Mouse (Mus musculus) myocyte (in vitro differentiated cells): ENCODE measurements around the gene Tuba1a. TPM values are rescaled to one million over a fixed set of nuclear protein-coding genes. Genes with fewer than 3 reads are reported as not detected.

Experiments
- H3K27me3 ChIP-seq: one replicate; pipeline ENCODE4 v1.6.1; 2011; ENCODE audit not compliant: control insufficient read depth, insufficient read depth, insufficient read length
- H3K36me3 ChIP-seq: one replicate; pipeline ENCODE4 v1.6.1; 2011; ENCODE audit not compliant: control insufficient read depth, insufficient read depth
- H3K4me2 ChIP-seq: one replicate; pipeline ENCODE4 v1.6.1; 2011; ENCODE audit warnings: low read depth, control low read depth
- H3K4me3 ChIP-seq: one replicate; pipeline ENCODE4 v1.5.1; 2011; ENCODE audit warnings: mild to moderate bottlenecking, control low read depth, moderate library complexity
- H3K79me2 ChIP-seq: one replicate; pipeline ENCODE4 v1.6.1; 2011; ENCODE audit not compliant: control insufficient read depth, insufficient read depth
- H3ac ChIP-seq: one replicate; pipeline ENCODE4 v1.6.1; 2011; ENCODE audit not compliant: control insufficient read depth, insufficient read length
- CEBPB ChIP-seq: IDR thresholded peaks from 2 replicates; pipeline ENCODE4 v1.6.1; 2011; ENCODE audit warnings: mild to moderate bottlenecking, moderate library complexity; ENCODE audit not compliant: poor library complexity, insufficient read depth, severe bottlenecking
- E2F4 ChIP-seq: IDR thresholded peaks from one replicate; pipeline ENCODE4 v1.6.1; 2011; ENCODE audit warnings: mild to moderate bottlenecking, control low read depth, moderate library complexity; ENCODE audit not compliant: insufficient read depth
- MAX ChIP-seq: IDR thresholded peaks from one replicate; pipeline ENCODE4 v1.6.1; 2011; ENCODE audit warnings: low read depth, mild to moderate bottlenecking, control low read depth
- MYOD1 ChIP-seq, 3 experiments: IDR thresholded peaks; one replicate each; pipeline ENCODE4 v1.6.1; 2011; ENCODE audit warnings: control low read depth in 2 of 3, low read depth in 2 of 3, mild to moderate bottlenecking in 2 of 3, moderate library complexity in 1 of 3; ENCODE audit not compliant: insufficient read length in 2 of 3, control insufficient read depth in 1 of 3
- MYOG ChIP-seq, 3 experiments: IDR thresholded peaks; one replicate each; pipeline ENCODE4 v1.6.1; 2011; ENCODE audit warnings: control low read depth in 2 of 3, low read depth in 2 of 3, mild to moderate bottlenecking in 2 of 3; ENCODE audit not compliant: insufficient read length in 2 of 3, control insufficient read depth in 1 of 3, insufficient read depth in 1 of 3
- POLR2A ChIP-seq: IDR thresholded peaks from one replicate; pipeline ENCODE4 v1.6.1; 2011; ENCODE audit warnings: low read depth, mild to moderate bottlenecking, control low read depth, moderate library complexity; ENCODE audit not compliant: insufficient read length
- POLR2AphosphoS2 ChIP-seq: IDR thresholded peaks from one replicate; pipeline ENCODE4 v1.6.1; 2011; ENCODE audit warnings: low read depth, control low read depth; ENCODE audit not compliant: insufficient read length
- REST ChIP-seq: IDR thresholded peaks from one replicate; pipeline ENCODE4 v1.6.1; 2011; ENCODE audit warnings: mild to moderate bottlenecking, control low read depth, moderate library complexity; ENCODE audit not compliant: insufficient read depth, insufficient read length
- SRF ChIP-seq: IDR thresholded peaks from one replicate; pipeline ENCODE4 v1.6.1; 2011; ENCODE audit warnings: low read depth; ENCODE audit not compliant: control insufficient read depth, insufficient read length
- TCF12 ChIP-seq: IDR thresholded peaks from one replicate; pipeline ENCODE4 v1.6.1; 2011; ENCODE audit warnings: mild to moderate bottlenecking, control low read depth; ENCODE audit not compliant: poor library complexity, insufficient read depth, severe bottlenecking
- TCF3 ChIP-seq: IDR thresholded peaks from one replicate; pipeline ENCODE4 v1.6.1; 2011; ENCODE audit warnings: low read depth, control low read depth; ENCODE audit not compliant: insufficient read length
- USF1 ChIP-seq: IDR thresholded peaks from one replicate; pipeline ENCODE4 v1.6.1; 2011; ENCODE audit warnings: low read depth, mild to moderate bottlenecking, control low read depth, moderate library complexity
- polyA plus RNA-seq: library from polyadenylated mRNA; unstranded; fragments of >200 nt; fragmentation: generic; extraction: Trizol; gene quantifications from one replicate; pipeline ENCODE4 v1.2.1, GENCODE M21; 2012; ENCODE audit warnings: missing spikeins

The Tuba1a gene
- polyA plus RNA-seq, 1 experiment: 3,074 TPM

GRCm38 (mm10) chr15:98904692-98905091 is 48.8 kb downstream of the Tuba1a start:
- no peak for TF ChIP-seq POLR2A
- no peak for TF ChIP-seq REST
- no peak for TF ChIP-seq POLR2AphosphoS2
- Histone ChIP-seq H3K4me3 (no peak overlapping the region), H3K36me3 (peaks cover 17% of the 10 kb centered on the region), H3K4me2 (no peak overlapping the region), H3ac (no peak overlapping the region), H3K27me3 (no peaks in the 10 kb centered on the region), H3K79me2 (no peaks in the 10 kb centered on the region)

DNA sequence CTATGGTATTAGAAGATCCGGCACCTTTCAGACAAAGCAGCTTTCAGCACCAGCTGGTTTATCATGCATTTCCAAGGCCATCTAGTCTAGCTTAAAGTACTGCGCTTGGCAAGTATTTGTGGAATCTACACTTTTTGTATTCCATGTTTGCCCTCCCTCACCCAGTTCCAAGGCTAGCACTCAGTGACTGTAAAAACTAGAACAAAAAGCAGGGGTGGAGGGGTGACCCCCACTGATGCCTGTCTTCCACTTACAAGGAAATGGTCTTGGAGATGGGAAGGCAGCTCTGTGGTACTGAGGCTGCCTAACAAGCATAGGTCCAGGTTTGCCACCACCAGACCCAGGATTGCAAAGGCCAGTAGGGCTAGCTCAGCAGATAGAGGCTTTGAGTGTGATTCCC is 50.9 kb downstream of the Tuba1a start:
- no peak overlapping the region for H3K4me2 ChIP-seq
- H3K27me3 ChIP-seq: peaks cover 8% of the 10 kb centered on the region
- no peak for TF ChIP-seq MAX
- TF ChIP-seq POLR2AphosphoS2: peak; percentile 53
- TF ChIP-seq SRF: no peak
- TF ChIP-seq TCF3: no peak
- no peak for TF ChIP-seq CEBPB
- no peak overlapping the region for H3ac ChIP-seq
- peaks cover under 1% of the 10 kb centered on the region for H3K36me3 ChIP-seq
- H3K4me3 ChIP-seq: no peak overlapping the region
- no peaks in the 10 kb centered on the region for H3K79me2 ChIP-seq

DNA sequence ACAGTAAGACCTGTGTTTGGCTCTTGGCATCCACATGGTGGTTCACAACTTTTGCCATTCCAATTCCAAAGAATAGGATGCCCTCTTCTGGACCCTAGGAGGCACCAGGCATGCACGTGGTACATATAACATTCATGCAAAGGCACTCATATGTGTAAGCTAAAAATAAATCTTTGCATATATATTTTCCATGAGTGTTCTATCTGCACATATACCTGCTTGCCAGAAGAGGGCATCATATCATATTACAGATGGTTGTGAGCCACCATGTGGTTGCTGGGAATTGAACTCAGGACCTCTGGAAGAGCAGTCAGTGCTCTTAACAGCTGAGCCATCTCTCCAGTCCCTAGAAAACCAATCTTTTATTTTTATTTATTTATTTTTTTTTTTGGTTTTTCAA is 52.0 kb downstream of the Tuba1a start:
- peaks cover 16% of the 10 kb centered on the region for H3K27me3 ChIP-seq
- TF ChIP-seq SRF: no peak
- no peak for TF ChIP-seq TCF12
- no peak for TF ChIP-seq REST
- no peak for TF ChIP-seq CEBPB
- TF ChIP-seq TCF3: no peak
- TF ChIP-seq POLR2A: no peak
- TF ChIP-seq USF1: no peak
- TF ChIP-seq E2F4: no peak
- TF ChIP-seq POLR2AphosphoS2: no peak
- no peak for TF ChIP-seq MYOD1 (IDR thresholded peaks at IDR 0.05; ENCODE audit: control insufficient read depth in 1 of 3, insufficient read length in 2 of 3, low read depth in 2 of 3)
- TF ChIP-seq MAX: no peak
- TF ChIP-seq MYOG (IDR thresholded peaks at IDR 0.05; ENCODE audit: control insufficient read depth in 1 of 3, insufficient read depth in 1 of 3, insufficient read length in 2 of 3, low read depth in 2 of 3): no peak
- H3K79me2 ChIP-seq: no peaks in the 10 kb centered on the region
- no peak overlapping the region for H3ac ChIP-seq
- H3K4me2 ChIP-seq: no peak overlapping the region
- H3K36me3 ChIP-seq: no peaks in the 10 kb centered on the region
- H3K4me3 ChIP-seq: no peak overlapping the region

Other genes with a start within 250 kb of the Tuba1a start
- gene Ccdc65, start 245.5 kb downstream of the Tuba1a start, polyA plus RNA-seq: 2.4 TPM
- gene Fkbp11, start 225.5 kb downstream of the Tuba1a start, polyA plus RNA-seq: 52.9 TPM
- 72.0 TPM for gene Arf3, start 190.5 kb downstream of the Tuba1a start, polyA plus RNA-seq
- 3.3 TPM for gene Wnt10b, start 175.6 kb downstream of the Tuba1a start, polyA plus RNA-seq
- gene Wnt1, start 163.8 kb downstream of the Tuba1a start, polyA plus RNA-seq: 0.06 TPM
- 0.11 TPM for gene Ddn, start 144.2 kb downstream of the Tuba1a start, polyA plus RNA-seq
- 99.7 TPM for gene Prkag1, start 122.2 kb downstream of the Tuba1a start, polyA plus RNA-seq
- gene Kmt2d, start 82.5 kb downstream of the Tuba1a start, polyA plus RNA-seq: 27.1 TPM
- 7.6 TPM for gene Rhebl1, start 59.2 kb downstream of the Tuba1a start, polyA plus RNA-seq
- 0.11 TPM for gene Dhh, start 55.2 kb downstream of the Tuba1a start, polyA plus RNA-seq
- gene Lmbr1l, start 35.5 kb downstream of the Tuba1a start, polyA plus RNA-seq: 33.4 TPM
- gene Tuba1b, start 19.1 kb downstream of the Tuba1a start, polyA plus RNA-seq: 2,204 TPM
- gene Gm49450, start 152 bp downstream of the Tuba1a start, polyA plus RNA-seq: 0.84 TPM
- 462 TPM for gene Tuba1c, start 76.2 kb upstream of the Tuba1a start, polyA plus RNA-seq
- 0.98 TPM for gene Prph, start 101.5 kb upstream of the Tuba1a start, polyA plus RNA-seq
- gene Troap, start 120.9 kb upstream of the Tuba1a start, polyA plus RNA-seq: 18.6 TPM
- 0.10 TPM for gene C1ql4, start 134.1 kb upstream of the Tuba1a start, polyA plus RNA-seq
- 0.78 TPM for gene Dnajc22, start 139.5 kb upstream of the Tuba1a start, polyA plus RNA-seq
- gene Spats2, start 172.2 kb upstream of the Tuba1a start, polyA plus RNA-seq: 39.1 TPM